In genomic region chr8:45362323-45362722, GRCm38 (mm10) we compare ENCODE assay signal across 13 mouse cellular contexts. TPM values are rescaled to one million over a fixed set of nuclear protein-coding genes. Genes with fewer than 3 reads are reported as not detected.
A peak's percentile ranks its signal among the peaks of the same experiment; 100 is the strongest.
DNase-seq lines count a peak whose midpoint lies in the region; ATAC-seq and TF ChIP-seq lines count a peak whose summit lies in the region.
"Had no signal": no experiment of that assay in that cellular context is flagged by ENCODE, and none has a peak within 500 bp of the region (broad histone marks: within the 10 kb centered on the region; RNA-seq: fewer than 3 reads in every experiment).

No protein-coding gene starts in this region.

- 63% methylated on average over 6 of the region's 6 CpGs for WGBS in kidney, adult 2 months
- WGBS in kidney, embryonic 15.5 days: 67% methylated on average over 6 of the region's 6 CpGs

- H3K27ac ChIP-seq in kidney, adult 2 months (ENCODE audit: insufficient read depth, low read depth, low read length): no peak overlapping the region
- H3K27ac ChIP-seq in kidney, embryonic 15.5 days: no peak overlapping the region
- H3K27ac ChIP-seq: liver, embryonic 15.5 days; neural tube, embryonic 12.5 days had no signal

- H3K27me3 ChIP-seq in kidney, adult 2 months (replicated peaks; ENCODE audit: control insufficient read depth, insufficient read depth, low read length): no peaks in the 10 kb centered on the region
- H3K27me3 ChIP-seq in kidney, embryonic 15.5 days: no peaks in the 10 kb centered on the region
- H3K27me3 ChIP-seq: neural tube, embryonic 12.5 days had no signal

- TF ChIP-seq POLR2A in kidney, adult 2 months (IDR thresholded peaks at IDR 0.05; ENCODE audit: low read depth, low read length): no peak

- TF ChIP-seq CTCF in kidney, adult 2 months (conservative IDR thresholded peaks at IDR 0.05; ENCODE audit: insufficient read depth, insufficient read length, low read depth, low read length): 0 out of 2 replicates have a peak, but pooled peaks have one; percentile 24

- no peaks in the 10 kb centered on the region for H3K4me1 ChIP-seq in kidney, adult 2 months (ENCODE audit: control insufficient read depth, insufficient read depth, low read length)
- H3K4me1 ChIP-seq in kidney, embryonic 15.5 days: peaks cover 11% of the 10 kb centered on the region
- H3K4me1 ChIP-seq: liver, embryonic 15.5 days had no signal

- peak; percentile 34 for DNase-seq in adrenal gland, postnatal 10 days
- DNase-seq in adrenal gland, postnatal 4 days (ENCODE audit: low spot score in 2 of 2): no peak
- peak; percentile 47 for DNase-seq in kidney, adult 2 months
- peak; percentile 54 for DNase-seq in testis, postnatal 10 days (ENCODE audit: low spot score)
- no peak for DNase-seq in testis, postnatal 14 days (ENCODE audit: low spot score)
- no peak for DNase-seq in c-Kit-positive CD71-positive TER-119-positive erythroid progenitor cells, embryonic 14.5 days (ENCODE audit: low spot score)

- H3K9me3 ChIP-seq in kidney, embryonic 15.5 days (replicated peaks): no peaks in the 10 kb centered on the region
- H3K9me3 ChIP-seq: liver, embryonic 15.5 days; neural tube, embryonic 12.5 days had no signal

- H3K4me2 ChIP-seq in kidney, embryonic 15.5 days: no peak overlapping the region
- H3K4me2 ChIP-seq: liver, embryonic 15.5 days; neural tube, embryonic 12.5 days had no signal

- H3K9ac ChIP-seq in kidney, embryonic 15.5 days: no peak overlapping the region
- H3K9ac ChIP-seq: liver, embryonic 15.5 days; neural tube, embryonic 12.5 days had no signal

- H3K36me3 ChIP-seq in kidney, adult 2 months (ENCODE audit: control insufficient read depth, insufficient read depth, low read length): no peaks in the 10 kb centered on the region
- H3K36me3 ChIP-seq in kidney, embryonic 15.5 days: no peaks in the 10 kb centered on the region
- H3K36me3 ChIP-seq: liver, embryonic 15.5 days; neural tube, embryonic 12.5 days had no signal

- H3K4me3 ChIP-seq in kidney, adult 2 months (ENCODE audit: insufficient read depth, low read depth, low read length): no peak overlapping the region
- no peak overlapping the region for H3K4me3 ChIP-seq in kidney, embryonic 15.5 days (replicated peaks)
- H3K4me3 ChIP-seq: erythroblast, embryonic 14.5 days; liver, embryonic 15.5 days; neural tube, embryonic 12.5 days had no signal

- ATAC-seq in kidney, embryonic 15.5 days (replicated peaks; ENCODE audit: low FRiP score): no peak
- ATAC-seq in megakaryocyte progenitor cell, adult 5-6 weeks (replicated peaks; ENCODE audit: poor library complexity): no peak

RNA-seq across cellular contexts. Expression of gene Fam149a, which starts 19.8 kb away (rescaled TPM):
- 1 to 10 TPM; 7.9 to 8.7 TPM for total RNA-seq in adrenal gland, postnatal 10 days (2021)
- total RNA-seq in adrenal gland, postnatal 4 days (2021): 10 to 100 TPM; 11.5 to 24.3 TPM
- 31.0 and 31.6 TPM in 2 replicates for polyA plus RNA-seq in kidney, adult 2 months (2012; rRNA removed)
- 47.0 and 48.4 TPM in 2 replicates for polyA plus RNA-seq in kidney, embryonic 15.5 days (2015; fragmentation: Nextera tagmentation; extraction: Ambion mirVana)
- total RNA-seq in megakaryocyte progenitor cell, adult 5-6 weeks (2015): 0.17 and 0.32 TPM in 2 replicates
- 0.04 and 0.07 TPM in 2 replicates for total RNA-seq in megakaryocyte progenitor cell, adult 5-6 weeks (2017)

RNA-seq across cellular contexts. Expression of gene Cyp4v3, which starts 29.3 kb away (rescaled TPM):
- 10 to 100 TPM; 11.7 to 15.1 TPM for total RNA-seq in adrenal gland, postnatal 10 days (2021)
- total RNA-seq in adrenal gland, postnatal 4 days (2021): 10 to 100 TPM; 10.4 to 12.7 TPM
- 1.4 and 1.8 TPM in 2 replicates for polyA plus RNA-seq in kidney, adult 2 months (2012; rRNA removed)
- polyA plus RNA-seq in kidney, embryonic 15.5 days (2015; fragmentation: Nextera tagmentation; extraction: Ambion mirVana): 1.6 and 2.1 TPM in 2 replicates
- 10.9 and 13.2 TPM in 2 replicates for total RNA-seq in megakaryocyte progenitor cell, adult 5-6 weeks (2015)
- total RNA-seq in megakaryocyte progenitor cell, adult 5-6 weeks (2017): 10.9 and 11.6 TPM in 2 replicates
- polyA plus RNA-seq: erythroblast, embryonic 14.5 days had no signal

RNA-seq across cellular contexts. Expression of gene Tlr3, which starts 48.6 kb away (rescaled TPM):
- total RNA-seq in adrenal gland, postnatal 10 days (2021): 1 to 10 TPM; 6.6 to 7.7 TPM
- total RNA-seq in adrenal gland, postnatal 4 days (2021): 10 to 100 TPM in 1 of 2 experiments, 1 to 10 TPM in 1; 9.7 to 10.7 TPM
- 4.5 and 4.6 TPM in 2 replicates for polyA plus RNA-seq in kidney, adult 2 months (2012; rRNA removed)
- polyA plus RNA-seq in kidney, embryonic 15.5 days (2015; fragmentation: Nextera tagmentation; extraction: Ambion mirVana): 3.2 and 4.1 TPM in 2 replicates
- total RNA-seq in megakaryocyte progenitor cell, adult 5-6 weeks (2015): 1.2 and 1.9 TPM in 2 replicates
- total RNA-seq in megakaryocyte progenitor cell, adult 5-6 weeks (2017): 0.24 and 1.6 TPM in 2 replicates
- polyA plus RNA-seq: erythroblast, embryonic 14.5 days had no signal

RNA-seq across cellular contexts. Expression of gene Gm45753, which starts 54.1 kb away (rescaled TPM):
- total RNA-seq in adrenal gland, postnatal 10 days (2021): 10 to 100 TPM in 1 of 2 experiments, 1 to 10 TPM in 1; 5.7 to 10.9 TPM
- total RNA-seq in adrenal gland, postnatal 4 days (2021): 1 to 10 TPM in 1 of 2 experiments, under 1 TPM in 1; 0.39 to 4.2 TPM
- 0.25 and 0.48 TPM in 2 replicates for polyA plus RNA-seq in kidney, adult 2 months (2012; rRNA removed)
- 0.32 and 0.42 TPM in 2 replicates for polyA plus RNA-seq in kidney, embryonic 15.5 days (2015; fragmentation: Nextera tagmentation; extraction: Ambion mirVana)
- not detected in 2 replicates for total RNA-seq in megakaryocyte progenitor cell, adult 5-6 weeks (2015)
- total RNA-seq in megakaryocyte progenitor cell, adult 5-6 weeks (2017): not detected in 2 replicates
- total RNA-seq: heart, postnatal 14 days had no signal
- polyA plus RNA-seq: C2C12; erythroblast, embryonic 14.5 days; neural tube, embryonic 12.5 days had no signal

Comparison
In these comparisons a context has a peak if more than half of its experiments do, and no peak if none do; other contexts are left out.
1. DNase-seq: peak in adrenal gland, postnatal 10 days (single experiment), kidney, adult 2 months (single experiment) and testis, postnatal 10 days (single experiment); none in adrenal gland, postnatal 4 days (0 of 2), testis, postnatal 14 days (single experiment) and c-Kit-positive CD71-positive TER-119-positive erythroid progenitor cells, embryonic 14.5 days (single experiment).
2. RNA of gene Fam149a, which starts 19.8 kb away (total RNA-seq): 11.5 to 24.3 TPM in adrenal gland, postnatal 4 days and 7.9 to 8.7 TPM in adrenal gland, postnatal 10 days; 0.04 to 0.32 TPM in megakaryocyte progenitor cell, adult 5-6 weeks; every median in the first group is over 4 times any median in the second.